Mouse (Mus musculus): ENCODE data around the gene Cd200. TPM values are rescaled to one million over a fixed set of nuclear protein-coding genes. Genes with fewer than 3 reads are reported as not detected.

Gene Cd200
- polyA plus RNA-seq, 1 experiment: not detected

DNA sequence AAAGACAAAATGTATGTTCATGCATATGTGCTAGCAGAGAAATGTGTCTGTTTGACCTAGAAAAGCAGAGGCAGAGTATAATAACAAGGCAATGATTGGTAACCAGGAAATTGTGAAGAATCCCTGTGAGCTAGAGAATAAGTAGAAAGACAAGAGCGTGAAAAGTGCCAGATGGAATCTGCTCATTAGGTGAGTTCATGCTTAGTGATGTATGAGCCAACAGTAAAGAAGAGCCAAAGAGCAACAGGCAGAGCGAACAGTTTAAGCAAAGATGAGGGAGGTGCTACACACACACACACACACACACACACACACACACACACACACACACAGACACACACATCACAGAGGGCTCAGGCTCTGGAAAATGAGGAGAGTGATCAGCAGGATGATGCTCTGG is 11.4 kb downstream of the Cd200 start:
- no peak for TF ChIP-seq CTCF (IDR thresholded peaks at IDR 0.05; ENCODE audit: low read depth, low read length)
- no peak for TF ChIP-seq EP300 (IDR thresholded peaks at IDR 0.05; ENCODE audit: insufficient read depth, low read depth, low read length)
- TF ChIP-seq POLR2A (IDR thresholded peaks at IDR 0.05; ENCODE audit: insufficient read depth, low read length): no peak
- no peaks in the 10 kb centered on the region for H3K36me3 ChIP-seq (ENCODE audit: control insufficient read depth, insufficient read depth, low read length, poor library complexity, severe bottlenecking)

DNA sequence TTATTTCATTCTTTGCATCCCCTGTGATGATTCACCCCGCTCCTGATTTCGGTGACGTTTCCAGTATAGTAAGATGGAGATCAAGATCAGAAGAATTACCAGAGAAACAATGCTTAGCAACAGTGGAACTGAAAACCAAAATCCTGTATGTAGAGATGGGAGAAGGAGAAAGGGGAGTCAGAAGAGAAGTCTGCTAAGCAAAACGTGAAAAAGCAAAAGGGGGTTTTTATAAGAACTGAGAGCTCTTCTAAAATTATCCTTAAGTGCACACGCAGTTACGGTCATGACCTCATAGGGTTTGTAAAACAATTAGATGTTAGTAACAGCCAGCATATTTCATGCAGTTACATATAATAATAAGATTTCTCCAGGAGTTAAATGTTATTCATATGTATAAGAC is 16.6 kb downstream of the Cd200 start:
- H3K4me1 ChIP-seq (ENCODE audit: control insufficient read depth, insufficient read depth, low read length): no peaks in the 10 kb centered on the region
- H3K4me3 ChIP-seq (ENCODE audit: low read depth, low read length): no peak overlapping the region
- H3K36me3 ChIP-seq (ENCODE audit: control insufficient read depth, insufficient read depth, low read length, poor library complexity, severe bottlenecking): no peaks in the 10 kb centered on the region
- H3K27me3 ChIP-seq (ENCODE audit: control insufficient read depth, insufficient read depth, low read length, poor library complexity, severe bottlenecking): no peaks in the 10 kb centered on the region
- H3K9ac ChIP-seq (ENCODE audit: low read depth, poor library complexity, severe bottlenecking): no peak overlapping the region
- H3K27ac ChIP-seq (ENCODE audit: insufficient read depth, low read length): no peak overlapping the region
- TF ChIP-seq POLR2A (IDR thresholded peaks at IDR 0.05; ENCODE audit: insufficient read depth, low read length) (no peak), CTCF (IDR thresholded peaks at IDR 0.05; ENCODE audit: low read depth, low read length) (no peak), EP300 (IDR thresholded peaks at IDR 0.05; ENCODE audit: insufficient read depth, low read depth, low read length) (no peak)
- H3K9me3 ChIP-seq (replicated peaks; ENCODE audit: control insufficient read depth, insufficient read depth, low read length, poor library complexity, severe bottlenecking): no peaks in the 10 kb centered on the region

More for the DNA sequence above, 11.4 kb downstream of the Cd200 start:
- Histone ChIP-seq H3K27ac (ENCODE audit: insufficient read depth, low read length) (no peak overlapping the region), H3K4me1 (ENCODE audit: control insufficient read depth, insufficient read depth, low read length) (no peaks in the 10 kb centered on the region), H3K9me3 (replicated peaks; ENCODE audit: control insufficient read depth, insufficient read depth, low read length, poor library complexity, severe bottlenecking) (no peaks in the 10 kb centered on the region), H3K27me3 (ENCODE audit: control insufficient read depth, insufficient read depth, low read length, poor library complexity, severe bottlenecking) (no peaks in the 10 kb centered on the region), H3K9ac (ENCODE audit: low read depth, poor library complexity, severe bottlenecking) (no peak overlapping the region), H3K4me3 (ENCODE audit: low read depth, low read length) (no peak overlapping the region)

DNA sequence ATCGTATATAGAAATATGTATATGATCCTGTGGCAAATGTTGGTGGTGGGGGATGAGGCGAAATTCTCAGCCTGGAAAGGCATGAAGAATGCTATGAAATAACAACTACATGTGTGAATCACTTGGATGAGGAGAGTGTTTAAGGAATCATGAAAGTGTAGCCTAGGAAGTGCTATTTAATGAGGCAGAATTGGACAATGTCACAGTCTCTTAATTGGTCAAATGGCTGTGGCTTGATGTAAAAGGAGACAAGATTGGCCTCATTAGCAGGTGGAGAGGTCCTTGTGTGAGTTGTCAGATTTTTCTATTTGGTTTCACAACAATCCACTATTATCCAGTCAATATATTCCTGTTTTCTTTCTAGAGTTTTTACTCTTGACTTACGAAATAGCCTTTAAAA is 17.2 kb downstream of the Cd200 start:
- no peak for TF ChIP-seq CTCF (IDR thresholded peaks at IDR 0.05; ENCODE audit: low read depth, low read length)
- no peak for TF ChIP-seq POLR2A (IDR thresholded peaks at IDR 0.05; ENCODE audit: insufficient read depth, low read length)
- TF ChIP-seq EP300 (IDR thresholded peaks at IDR 0.05; ENCODE audit: insufficient read depth, low read depth, low read length): no peak
- H3K4me3 ChIP-seq (ENCODE audit: low read depth, low read length): no peak overlapping the region
- no peaks in the 10 kb centered on the region for H3K36me3 ChIP-seq (ENCODE audit: control insufficient read depth, insufficient read depth, low read length, poor library complexity, severe bottlenecking)
- no peaks in the 10 kb centered on the region for H3K9me3 ChIP-seq (replicated peaks; ENCODE audit: control insufficient read depth, insufficient read depth, low read length, poor library complexity, severe bottlenecking)
- H3K4me1 ChIP-seq (ENCODE audit: control insufficient read depth, insufficient read depth, low read length): no peaks in the 10 kb centered on the region
- H3K27me3 ChIP-seq (ENCODE audit: control insufficient read depth, insufficient read depth, low read length, poor library complexity, severe bottlenecking): no peaks in the 10 kb centered on the region
- H3K27ac ChIP-seq (ENCODE audit: insufficient read depth, low read length): no peak overlapping the region
- no peak overlapping the region for H3K9ac ChIP-seq (ENCODE audit: low read depth, poor library complexity, severe bottlenecking)

DNA sequence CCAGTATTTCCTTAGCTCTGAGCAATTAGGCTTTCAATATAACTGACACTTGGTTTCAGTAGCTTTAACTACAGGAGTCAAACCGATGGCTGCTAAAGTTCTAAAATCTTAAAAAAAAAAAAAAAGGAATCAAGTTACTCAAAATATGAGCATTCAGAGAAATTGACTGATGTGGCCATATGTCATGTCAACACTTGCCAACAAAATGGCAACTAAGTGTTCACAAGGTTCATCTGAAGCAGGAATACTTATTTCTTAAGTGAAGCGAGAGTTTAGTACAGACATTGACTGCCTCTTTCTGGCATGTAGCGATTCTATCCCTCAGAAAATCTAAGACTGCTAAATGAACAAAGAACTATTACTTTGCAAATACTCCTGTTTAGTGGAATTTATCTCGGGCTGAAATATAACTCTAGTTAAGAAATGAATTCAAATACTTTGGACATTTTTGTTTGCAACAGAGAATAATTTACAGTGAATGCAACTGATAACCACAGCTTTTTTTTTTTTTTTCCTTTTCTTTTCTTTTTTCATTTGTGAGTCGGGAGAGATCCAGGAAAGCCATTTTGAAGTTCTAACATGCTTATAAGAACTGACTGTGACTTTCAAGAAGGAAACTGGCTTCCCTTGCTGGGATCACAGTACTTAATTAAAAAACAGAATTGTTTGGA is 18.4 kb downstream of the Cd200 start:
- no peaks in the 10 kb centered on the region for H3K9me3 ChIP-seq (replicated peaks; ENCODE audit: control insufficient read depth, insufficient read depth, low read length, poor library complexity, severe bottlenecking)
- TF ChIP-seq POLR2A (IDR thresholded peaks at IDR 0.05; ENCODE audit: insufficient read depth, low read length): no peak
- H3K27me3 ChIP-seq (ENCODE audit: control insufficient read depth, insufficient read depth, low read length, poor library complexity, severe bottlenecking): no peaks in the 10 kb centered on the region
- H3K27ac ChIP-seq (ENCODE audit: insufficient read depth, low read length): no peak overlapping the region
- H3K9ac ChIP-seq (ENCODE audit: low read depth, poor library complexity, severe bottlenecking): no peak overlapping the region
- no peaks in the 10 kb centered on the region for H3K36me3 ChIP-seq (ENCODE audit: control insufficient read depth, insufficient read depth, low read length, poor library complexity, severe bottlenecking)
- H3K4me1 ChIP-seq (ENCODE audit: control insufficient read depth, insufficient read depth, low read length): no peaks in the 10 kb centered on the region
- H3K4me3 ChIP-seq (ENCODE audit: low read depth, low read length): no peak overlapping the region

DNA sequence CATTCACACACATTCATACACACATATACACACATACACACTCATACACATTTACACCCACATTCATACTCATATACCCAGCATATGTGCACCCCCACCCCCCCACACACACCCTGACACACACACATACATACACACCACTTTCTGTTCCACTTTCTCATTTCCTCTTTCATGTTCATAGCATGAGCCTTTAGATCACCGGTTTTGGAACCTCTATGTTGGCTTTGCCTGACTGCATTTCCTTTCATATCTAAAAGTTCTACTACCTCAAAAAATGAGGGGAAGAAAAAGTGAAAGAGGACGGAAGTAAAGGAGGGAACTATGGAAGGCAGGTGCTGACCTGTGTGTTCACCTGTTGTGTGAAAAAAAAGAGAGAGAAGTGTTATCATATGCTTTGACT is 19.0 kb downstream of the Cd200 start:
- Histone ChIP-seq H3K4me3 (ENCODE audit: low read depth, low read length) (no peak overlapping the region), H3K9ac (ENCODE audit: low read depth, poor library complexity, severe bottlenecking) (no peak overlapping the region), H3K27ac (ENCODE audit: insufficient read depth, low read length) (no peak overlapping the region), H3K4me1 (ENCODE audit: control insufficient read depth, insufficient read depth, low read length) (no peaks in the 10 kb centered on the region), H3K9me3 (replicated peaks; ENCODE audit: control insufficient read depth, insufficient read depth, low read length, poor library complexity, severe bottlenecking) (no peaks in the 10 kb centered on the region), H3K27me3 (ENCODE audit: control insufficient read depth, insufficient read depth, low read length, poor library complexity, severe bottlenecking) (no peaks in the 10 kb centered on the region), H3K36me3 (ENCODE audit: control insufficient read depth, insufficient read depth, low read length, poor library complexity, severe bottlenecking) (no peaks in the 10 kb centered on the region)
- TF ChIP-seq EP300 (IDR thresholded peaks at IDR 0.05; ENCODE audit: insufficient read depth, low read depth, low read length) (no peak), CTCF (IDR thresholded peaks at IDR 0.05; ENCODE audit: low read depth, low read length) (no peak), POLR2A (IDR thresholded peaks at IDR 0.05; ENCODE audit: insufficient read depth, low read length) (no peak)

DNA sequence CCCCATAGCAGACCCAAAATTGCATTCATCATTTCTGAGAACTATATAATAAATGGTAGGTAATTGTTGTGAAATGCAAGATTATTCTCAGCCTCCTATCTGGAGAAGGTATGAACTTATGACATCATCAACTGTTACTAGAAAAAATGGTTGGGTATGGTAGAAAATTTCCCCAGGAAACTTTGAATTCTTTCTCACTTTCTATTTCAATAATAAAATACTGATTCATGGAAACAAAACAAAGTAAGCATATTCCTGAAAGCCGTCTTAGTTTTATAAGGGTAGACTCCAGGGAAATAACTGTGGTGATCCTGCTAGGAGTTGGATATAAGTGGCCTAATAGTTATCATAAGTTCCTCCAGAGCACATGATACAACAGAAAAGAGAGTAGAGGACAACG is 19.8 kb downstream of the Cd200 start:
- H3K9me3 ChIP-seq (replicated peaks; ENCODE audit: control insufficient read depth, insufficient read depth, low read length, poor library complexity, severe bottlenecking): no peaks in the 10 kb centered on the region
- H3K27me3 ChIP-seq (ENCODE audit: control insufficient read depth, insufficient read depth, low read length, poor library complexity, severe bottlenecking): no peaks in the 10 kb centered on the region
- TF ChIP-seq EP300 (IDR thresholded peaks at IDR 0.05; ENCODE audit: insufficient read depth, low read depth, low read length) (no peak), CTCF (IDR thresholded peaks at IDR 0.05; ENCODE audit: low read depth, low read length) (no peak), POLR2A (IDR thresholded peaks at IDR 0.05; ENCODE audit: insufficient read depth, low read length) (no peak)
- no peak overlapping the region for H3K27ac ChIP-seq (ENCODE audit: insufficient read depth, low read length)
- H3K4me1 ChIP-seq (ENCODE audit: control insufficient read depth, insufficient read depth, low read length): no peaks in the 10 kb centered on the region
- H3K9ac ChIP-seq (ENCODE audit: low read depth, poor library complexity, severe bottlenecking): no peak overlapping the region
- no peaks in the 10 kb centered on the region for H3K36me3 ChIP-seq (ENCODE audit: control insufficient read depth, insufficient read depth, low read length, poor library complexity, severe bottlenecking)
- no peak overlapping the region for H3K4me3 ChIP-seq (ENCODE audit: low read depth, low read length)
